Mouse (Mus musculus) MEL (cell line): Measurements from ENCODE around the gene Cpne1.

ENCODE experiments used
- BHLHE40 ChIP-seq: IDR thresholded peaks from 2 replicates; pipeline ENCODE4 v1.6.1; 2012; ENCODE audit warnings: low read depth, mild to moderate bottlenecking, inconsistent platforms, low read length, improper control_type of control experiment, borderline replicate concordance
- CTCF ChIP-seq, 3 experiments: IDR thresholded peaks in 2 of 3; conservative IDR thresholded peaks in 1 of 3; 2 replicates each; pipeline ENCODE4 v1.5.1; 2011 to 2012; ENCODE audit warnings: low read length in 3 of 3, low read depth in 2 of 3, mild to moderate bottlenecking in 2 of 3, improper control_type of control experiment in 1 of 3, inconsistent platforms in 1 of 3, mixed read lengths in 1 of 3, moderate library complexity in 1 of 3; ENCODE audit not compliant: control insufficient read depth in 1 of 3, insufficient read depth in 1 of 3, poor library complexity in 1 of 3, severe bottlenecking in 1 of 3
- ETS1 ChIP-seq: IDR thresholded peaks from 2 replicates; pipeline ENCODE4 v1.6.1; 2012; ENCODE audit warnings: low read depth, mild to moderate bottlenecking, inconsistent platforms, low read length, improper control_type of control experiment, moderate library complexity
- MAZ ChIP-seq: IDR thresholded peaks from 2 replicates; pipeline ENCODE4 v1.6.1; 2012; ENCODE audit warnings: low read depth, mild to moderate bottlenecking, inconsistent platforms, low read length, improper control_type of control experiment
- POLR2A ChIP-seq, 2 experiments: IDR thresholded peaks; 2 replicates each; pipeline ENCODE4 v1.6.1; 2011 to 2012; ENCODE audit warnings: low read length in 2 of 2, mild to moderate bottlenecking in 2 of 2, control low read depth in 1 of 2, improper control_type of control experiment in 1 of 2, low read depth in 1 of 2, moderate library complexity in 1 of 2; ENCODE audit not compliant: control insufficient read depth in 1 of 2, insufficient read depth in 1 of 2, poor library complexity in 1 of 2
- TAL1 ChIP-seq: IDR thresholded peaks from 2 replicates; pipeline ENCODE4 v1.6.1; 2012; ENCODE audit warnings: mild to moderate bottlenecking, inconsistent platforms, low read length, moderate library complexity, mixed read lengths
- USF1 ChIP-seq: IDR thresholded peaks from 2 replicates; pipeline ENCODE4 v1.6.1; 2014; ENCODE audit warnings: low read depth, mild to moderate bottlenecking, inconsistent platforms, low read length, improper control_type of control experiment, moderate library complexity
- ZNF384 ChIP-seq: IDR thresholded peaks from 2 replicates; pipeline ENCODE4 v1.6.1; 2012; ENCODE audit warnings: low read depth, mild to moderate bottlenecking, inconsistent platforms, low read length, improper control_type of control experiment

DNA sequence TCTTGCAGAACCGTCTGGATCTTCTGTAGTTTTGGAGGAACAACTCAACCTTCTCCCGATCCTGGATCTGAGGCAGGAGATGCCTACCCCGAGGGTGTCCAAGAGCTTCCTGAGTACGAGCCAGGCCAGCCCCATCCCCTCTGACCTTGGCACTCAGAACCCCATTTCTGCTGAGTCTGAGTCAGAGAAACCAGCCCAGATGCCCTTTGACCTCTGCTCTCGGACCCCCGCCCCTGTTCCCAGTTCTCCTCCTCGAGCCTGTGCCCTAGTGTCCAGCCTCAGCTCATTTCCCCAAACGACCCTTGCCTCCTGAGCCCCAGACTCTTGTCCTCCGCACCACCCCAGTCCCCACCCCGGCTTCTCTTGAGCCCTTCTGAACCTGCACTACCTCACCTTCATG, 45.6 kb downstream of the Cpne1 start:
- TF ChIP-seq ETS1: no peak
- TF ChIP-seq MAZ: no peak
- TF ChIP-seq CTCF (IDR thresholded peaks at IDR 0.05 in 2 of 3, conservative IDR thresholded peaks at IDR 0.05 in 1 of 3; ENCODE audit: control insufficient read depth in 1 of 3, insufficient read depth in 1 of 3, low read depth in 2 of 3, low read length in 3 of 3, poor library complexity in 1 of 3, severe bottlenecking in 1 of 3): no peak
- no peak for TF ChIP-seq USF1
- TF ChIP-seq BHLHE40: no peak
- no peak for TF ChIP-seq TAL1
- no peak for TF ChIP-seq POLR2A (IDR thresholded peaks at IDR 0.05; ENCODE audit: control insufficient read depth in 1 of 2, insufficient read depth in 1 of 2, low read depth in 1 of 2, low read length in 2 of 2, poor library complexity in 1 of 2)
- TF ChIP-seq ZNF384: no peak
